Mouse (Mus musculus) left cerebral cortex, postnatal 14 days (tissue): Measurements from ENCODE around the gene Cmtm8. TPM values are rescaled to one million over a fixed set of nuclear protein-coding genes. Genes with fewer than 3 reads are reported as not detected.

Experiments used
- total RNA-seq, 2 experiments: library from RNA; stranded (reverse); gene quantifications; 2 replicates each; pipeline ENCODE4 v1.2.3; 2021

The Cmtm8 gene
- total RNA-seq, 2 experiments from 2014 or later, result 1.6 to 2.3 TPM

Other genes with a start within 250 kb of the Cmtm8 start
- 10 to 100 TPM; 49.7 to 50.5 TPM for gene Cnot10, start 204.0 kb downstream of the Cmtm8 start, total RNA-seq
- gene Dync1li1, start 155.4 kb downstream of the Cmtm8 start, total RNA-seq, result 100 to 1,000 TPM; 101 to 105 TPM
- gene Cmtm6, start 113.0 kb downstream of the Cmtm8 start, total RNA-seq, result 10 to 100 TPM; 24.8 to 25.1 TPM
- gene Cmtm7, start 62.3 kb downstream of the Cmtm8 start, total RNA-seq, result 1 to 10 TPM; 5.1 to 5.9 TPM
- gene Gpd1l, start 89.8 kb upstream of the Cmtm8 start, total RNA-seq, result 10 to 100 TPM; 96.1 to 96.2 TPM
- 10 to 100 TPM; 56.5 to 57.6 TPM for gene Osbpl10, start 134.4 kb upstream of the Cmtm8 start, total RNA-seq
- gene Rps27rt, start 138.6 kb upstream of the Cmtm8 start, total RNA-seq, result 10 to 100 TPM; 16.5 to 29.7 TPM